Mouse (Mus musculus) hindbrain, embryonic 12.5 days (tissue): ENCODE measurements around the gene Usp7. TPM values are rescaled to one million over a fixed set of nuclear protein-coding genes. Genes with fewer than 3 reads are reported as not detected.
A peak's percentile ranks its signal among the peaks of the same experiment; 100 is the strongest.

Experiments
- ATAC-seq: fragments of 200-750 bp; cut with Nextera tagmentation; 2 replicates; pipeline ENCODE4 v1.8.0; 2017; ENCODE audit warnings: moderate TSS enrichment; ENCODE audit not compliant: low FRiP score
- H3K27ac ChIP-seq: fragments of 300-500 bp; sonication (generic); 2 replicates; pipeline ENCODE4 v1.5.1; 2016; ENCODE audit warnings: mild to moderate bottlenecking
- H3K27me3 ChIP-seq: fragments of 300-500 bp; sonication (generic); 2 replicates; pipeline ENCODE4 v1.6.1; 2016; ENCODE audit warnings: mild to moderate bottlenecking
- H3K36me3 ChIP-seq: fragments of 300-500 bp; sonication (generic); 2 replicates; pipeline ENCODE4 v1.6.1; 2016; ENCODE audit warnings: mild to moderate bottlenecking
- H3K4me1 ChIP-seq: fragments of 300-500 bp; sonication (generic); 2 replicates; pipeline ENCODE4 v1.6.1; 2016
- H3K4me2 ChIP-seq: fragments of 300-500 bp; sonication (generic); replicated peaks from 2 replicates; pipeline ENCODE4 v1.6.1; 2016; ENCODE audit warnings: mild to moderate bottlenecking
- H3K4me3 ChIP-seq: fragments of 300-500 bp; sonication (generic); 2 replicates; pipeline ENCODE4 v1.5.1; 2016; ENCODE audit warnings: mild to moderate bottlenecking
- H3K9ac ChIP-seq: fragments of 300-500 bp; sonication (generic); 2 replicates; pipeline ENCODE4 v1.6.1; 2016; ENCODE audit warnings: mild to moderate bottlenecking, moderate library complexity
- H3K9me3 ChIP-seq: fragments of 300-500 bp; sonication (generic); replicated peaks from 2 replicates; pipeline ENCODE4 v1.6.1; 2016; ENCODE audit warnings: mild to moderate bottlenecking
- WGBS: fragments of 180-500 bp; shearing (Covaris S2); methylation state at CpG from one replicate; pipeline ENCODE4 v1.1.7; 2016; 5-methylcytosine and 5-hydroxymethylcytosine counted together
- polyA plus RNA-seq: library from polyadenylated mRNA; unstranded; fragments of >200 nt; fragmentation: Nextera tagmentation; extraction: Ambion mirVana; gene quantifications from 2 replicates; pipeline ENCODE4 v1.2.1, GENCODE M21; 2016

Usp7 gene
- polyA plus RNA-seq, 1 experiment from 2014 or later: 34.9 TPM

DNA sequence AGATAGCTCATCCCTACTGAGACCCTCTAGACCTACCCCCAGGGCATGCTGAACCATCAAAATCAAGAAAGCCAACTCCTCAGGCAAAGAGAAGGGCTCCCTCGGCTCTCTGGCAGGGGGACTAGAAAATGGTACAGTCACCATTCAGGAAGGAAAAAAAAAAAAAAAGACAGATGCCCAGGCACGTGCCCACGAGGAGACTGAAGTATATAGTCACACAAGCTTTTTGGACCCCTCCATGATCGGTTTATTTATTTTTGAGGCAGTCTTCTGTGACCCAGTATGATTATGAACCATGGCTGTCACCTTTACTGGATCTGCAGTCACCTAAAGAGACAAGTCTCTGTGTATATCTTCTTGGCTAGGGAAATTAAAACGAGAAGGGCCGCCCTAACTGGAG, 118.8 kb downstream of the Usp7 start:
- H3K4me2 ChIP-seq: no peak overlapping the region
- no peaks in the 10 kb centered on the region for H3K36me3 ChIP-seq
- no peak overlapping the region for H3K9ac ChIP-seq
- H3K27me3 ChIP-seq: peaks cover 13% of the 10 kb centered on the region
- no peaks in the 10 kb centered on the region for H3K9me3 ChIP-seq
- no peak overlapping the region for H3K27ac ChIP-seq
- ATAC-seq: no peak
- H3K4me1 ChIP-seq: peaks cover 27% of the 10 kb centered on the region
- WGBS: 75% methylated on average over 6 of the region's 6 CpGs
- no peak overlapping the region for H3K4me3 ChIP-seq

DNA sequence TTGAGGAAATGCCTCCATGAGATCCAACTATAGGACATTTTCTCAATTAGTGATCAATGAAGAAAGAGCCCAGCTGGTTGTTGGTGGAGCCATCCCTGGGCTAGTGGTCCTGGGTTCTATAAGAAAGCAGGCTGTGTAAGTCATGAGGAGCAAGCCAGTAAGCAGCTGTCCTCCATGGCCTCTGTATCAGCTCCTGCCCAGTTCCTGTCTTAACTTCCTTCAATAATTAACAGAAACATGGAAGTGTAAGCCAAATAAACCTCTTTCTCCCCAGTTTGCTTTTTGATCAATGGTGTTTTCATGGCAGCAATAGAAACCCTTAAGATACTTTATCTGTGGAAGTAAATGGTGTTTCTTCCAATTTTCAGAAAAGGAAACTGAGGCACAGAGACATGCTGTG, 119.3 kb downstream of the Usp7 start:
- Histone ChIP-seq H3K36me3 (no peaks in the 10 kb centered on the region), H3K4me3 (no peak overlapping the region), H3K4me2 (peak overlapping the region; percentile 85; the same call in 1 of the 2 replicates), H3K4me1 (peaks cover 33% of the 10 kb centered on the region), H3K27ac (no peak overlapping the region), H3K9me3 (no peaks in the 10 kb centered on the region), H3K27me3 (peaks cover 13% of the 10 kb centered on the region), H3K9ac (no peak overlapping the region)
- no peak for ATAC-seq

DNA sequence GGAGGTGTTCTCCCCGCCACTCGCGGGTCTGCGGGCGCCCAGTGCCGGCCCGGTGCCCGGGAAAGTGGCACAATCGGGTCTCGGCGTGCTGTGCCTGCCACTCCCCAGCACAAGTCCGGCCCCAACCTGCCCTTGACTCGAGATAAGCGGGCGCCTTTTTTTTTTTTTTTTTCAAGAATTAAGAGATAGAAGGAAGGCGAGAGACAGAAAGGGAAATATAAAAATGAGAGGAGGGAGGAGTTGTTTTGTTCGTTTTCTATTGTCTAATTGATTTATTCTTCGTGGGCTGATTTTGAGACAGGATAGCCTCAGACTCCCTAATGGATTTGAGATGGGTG, 119.8 kb downstream of the Usp7 start:
- H3K4me3 ChIP-seq: peak overlapping the region; percentile 84
- H3K4me1 ChIP-seq: peaks cover 38% of the 10 kb centered on the region
- ATAC-seq: no peak
- H3K27me3 ChIP-seq: peaks cover 13% of the 10 kb centered on the region
- no peak overlapping the region for H3K27ac ChIP-seq
- H3K9me3 ChIP-seq: no peaks in the 10 kb centered on the region
- WGBS: 2% methylated on average over 17 of the region's 18 CpGs
- H3K4me2 ChIP-seq: peak overlapping the region; percentile 85
- H3K9ac ChIP-seq: peak overlapping the region; percentile 81
- no peaks in the 10 kb centered on the region for H3K36me3 ChIP-seq

DNA sequence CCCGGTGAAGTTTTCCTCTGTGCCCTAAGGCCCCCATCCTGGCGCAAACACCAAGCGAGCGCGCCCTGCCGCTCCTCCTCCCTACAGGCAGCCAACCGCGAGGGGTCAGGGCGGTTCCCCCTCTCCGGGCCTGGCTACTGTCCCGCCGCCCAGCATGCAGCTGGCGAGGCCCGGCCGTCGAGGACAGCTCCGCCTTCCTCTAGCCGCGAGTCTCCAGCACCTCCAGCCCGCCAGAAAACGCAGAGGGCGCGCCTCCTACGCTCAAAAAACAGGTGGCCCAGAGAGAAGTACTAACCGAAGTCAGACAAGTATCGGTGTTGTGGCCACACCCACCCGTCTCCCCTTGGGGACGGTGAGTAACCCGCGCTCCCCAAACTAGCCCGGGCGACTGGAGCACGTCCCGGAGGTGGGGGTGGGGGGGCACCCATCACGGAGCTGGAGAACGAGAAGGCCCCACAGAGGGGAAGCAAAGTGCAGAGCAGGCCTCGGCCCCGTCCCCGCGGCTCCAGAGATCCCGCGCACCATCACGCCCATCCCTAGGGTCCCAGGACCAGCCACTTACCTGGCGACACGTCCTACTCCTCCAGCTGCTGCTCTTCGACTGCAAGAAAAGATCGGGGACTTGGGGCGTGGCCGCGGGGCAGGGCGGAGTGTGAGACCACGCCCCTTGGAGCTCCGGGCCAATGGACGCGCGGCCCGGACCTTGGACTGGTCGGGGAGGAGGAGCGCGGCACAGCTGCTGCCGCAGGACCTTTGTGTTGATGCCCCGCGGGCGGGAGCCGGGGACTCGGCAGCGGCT, 120.4 kb downstream of the Usp7 start, which contains the start of gene Carhsp1:
Carhsp1 (minus strand) TSS at position 605 of the 799 bp plus-strand sequence.
- peaks cover 41% of the 10 kb centered on the region for H3K4me1 ChIP-seq
- H3K27me3 ChIP-seq: peaks cover 13% of the 10 kb centered on the region
- peak; percentile 89 for ATAC-seq
- H3K4me3 ChIP-seq: peak within 1 kb of the TSS; percentile 84
- under 1% methylated on average over 66 of the region's 67 CpGs for WGBS
- peak within 1 kb of the TSS; percentile 78 for H3K27ac ChIP-seq
- no peaks in the 10 kb centered on the region for H3K36me3 ChIP-seq
- no peaks in the 10 kb centered on the region for H3K9me3 ChIP-seq
- peak within 1 kb of the TSS; percentile 85 for H3K4me2 ChIP-seq
- H3K9ac ChIP-seq: peak within 1 kb of the TSS; percentile 81

DNA sequence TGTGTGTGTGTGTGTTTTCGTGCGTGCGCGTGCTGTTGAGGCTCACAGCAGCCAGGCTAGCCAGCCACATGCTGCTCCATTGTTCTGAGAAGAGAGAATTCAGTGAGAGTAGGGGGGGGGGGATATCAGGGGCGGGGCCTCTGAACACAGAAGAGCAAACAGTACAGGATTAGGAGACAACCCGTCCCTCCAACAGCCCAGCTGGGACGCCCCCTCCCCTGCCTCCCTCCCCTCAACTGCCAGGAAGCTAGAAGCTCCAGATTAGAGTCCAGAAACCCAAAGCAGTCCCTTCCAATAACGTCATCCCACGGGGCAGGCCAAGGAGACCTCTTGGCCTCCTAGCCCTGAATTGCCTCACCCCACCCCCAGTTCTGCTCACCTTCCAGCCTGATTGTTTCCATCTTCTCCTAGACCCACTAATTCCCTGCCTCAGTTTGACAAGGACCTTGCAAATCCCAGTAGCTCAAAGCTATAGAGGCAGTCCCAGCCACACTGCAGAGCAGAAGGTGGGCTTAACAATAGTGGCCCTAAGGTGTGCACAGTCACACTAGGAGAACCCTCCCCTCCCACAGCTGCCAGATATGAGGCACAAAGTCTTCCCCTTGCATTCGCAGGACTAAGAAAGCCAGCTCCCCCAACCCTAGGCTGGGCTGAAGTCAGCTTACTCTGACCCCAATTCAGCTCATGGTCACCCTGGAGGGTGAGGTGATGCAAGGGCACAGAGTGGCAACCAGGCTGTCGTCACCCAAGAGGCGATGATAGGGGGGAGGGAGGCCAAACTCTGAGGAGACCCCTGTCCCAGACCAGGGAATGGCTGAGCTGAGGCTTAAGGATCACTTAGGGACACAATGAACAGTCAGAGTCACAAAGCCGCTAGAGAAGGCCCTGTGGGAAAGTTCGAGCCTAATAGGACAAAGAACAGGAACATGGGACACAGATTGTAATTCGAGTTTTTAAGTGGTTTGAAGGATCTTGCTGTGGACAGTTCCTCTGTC, 121.8 kb downstream of the Usp7 start:
- peaks cover 50% of the 10 kb centered on the region for H3K4me1 ChIP-seq
- 0 out of 2 replicates have a peak, but pooled peaks cover 6% of the 10 kb centered on the region for H3K36me3 ChIP-seq
- H3K9me3 ChIP-seq: no peaks in the 10 kb centered on the region
- 8% methylated on average over 10 of the region's 15 CpGs for WGBS
- H3K4me3 ChIP-seq: peak overlapping the region; percentile 84
- H3K4me2 ChIP-seq: peak overlapping the region; percentile 85
- ATAC-seq: peak; percentile 65
- peaks cover 13% of the 10 kb centered on the region for H3K27me3 ChIP-seq
- H3K9ac ChIP-seq: peak overlapping the region; percentile 81
- peak overlapping the region; percentile 78 for H3K27ac ChIP-seq

DNA sequence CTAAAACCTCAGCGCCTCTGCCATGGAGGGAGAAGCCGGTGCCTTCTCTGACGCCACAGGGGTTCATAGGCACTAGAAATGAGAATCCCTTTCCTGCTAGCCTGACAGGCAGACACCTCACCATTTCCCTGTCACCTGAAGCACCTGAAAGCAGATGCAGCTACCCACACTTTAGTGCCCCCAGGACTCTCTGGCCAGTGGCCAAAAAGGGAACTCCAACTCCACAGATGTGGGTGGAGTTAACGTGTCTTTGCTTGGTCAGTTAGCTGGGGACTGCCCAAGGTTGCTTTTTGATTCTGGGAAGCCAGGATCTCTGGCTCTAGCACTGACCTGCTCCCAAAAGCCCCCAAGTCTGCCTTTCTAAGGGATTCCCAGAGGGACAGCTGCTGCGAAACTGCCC, 122.7 kb downstream of the Usp7 start:
- H3K9me3 ChIP-seq: no peaks in the 10 kb centered on the region
- H3K9ac ChIP-seq: peak overlapping the region; percentile 81
- H3K36me3 ChIP-seq: 0 out of 2 replicates have a peak, but pooled peaks cover 6% of the 10 kb centered on the region
- H3K27ac ChIP-seq: peak overlapping the region; percentile 78
- 58% methylated on average over 5 of the region's 5 CpGs for WGBS
- peak overlapping the region; percentile 85 for H3K4me2 ChIP-seq
- peaks cover 55% of the 10 kb centered on the region for H3K4me1 ChIP-seq
- no peak for ATAC-seq
- peak overlapping the region; percentile 84 for H3K4me3 ChIP-seq
- H3K27me3 ChIP-seq: peaks cover 11% of the 10 kb centered on the region

DNA sequence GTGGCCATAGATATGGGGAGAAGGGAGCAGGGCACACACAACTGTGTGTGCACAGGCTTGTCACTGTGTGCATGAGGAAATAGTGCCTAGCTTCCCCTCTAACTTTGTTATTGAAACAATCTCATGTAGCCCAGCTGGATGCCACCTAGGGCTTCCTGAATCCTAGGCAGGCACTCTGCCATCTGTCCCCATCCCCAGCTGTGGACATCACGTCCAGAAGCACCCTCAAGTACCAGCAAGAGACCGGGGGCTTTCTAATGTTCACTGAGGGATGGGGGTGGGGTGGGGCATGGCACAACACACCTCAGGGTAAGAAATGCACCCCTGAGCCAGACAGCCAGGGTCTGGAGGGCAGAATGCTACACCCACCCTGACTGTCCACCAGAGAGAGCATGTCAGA, 123.7 kb downstream of the Usp7 start:
- no peak for ATAC-seq
- Histone ChIP-seq H3K4me3 (no peak overlapping the region), H3K27ac (no peak overlapping the region)

DNA sequence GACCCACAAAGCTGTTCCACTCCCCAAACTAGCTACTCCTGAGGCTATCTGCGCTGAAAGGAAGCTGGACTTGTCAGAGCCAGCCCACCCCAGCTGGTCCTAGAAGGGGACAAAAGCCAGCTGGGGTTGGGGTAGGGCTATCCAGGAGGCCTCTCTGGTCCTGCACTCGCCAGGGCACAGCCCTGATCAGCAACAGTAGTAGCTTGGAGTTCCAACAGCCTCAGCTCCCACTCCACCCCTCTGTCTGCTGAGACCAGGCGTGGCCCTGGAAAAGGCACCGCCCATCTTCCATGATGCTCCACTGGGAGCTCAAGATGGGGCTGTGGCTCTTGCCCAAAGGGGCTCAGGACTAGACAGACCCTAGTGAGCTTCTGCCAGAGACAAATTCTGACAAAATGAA, 124.3 kb downstream of the Usp7 start:
- ATAC-seq: no peak
- no peak overlapping the region for H3K4me3 ChIP-seq
- peaks cover 17% of the 10 kb centered on the region for H3K36me3 ChIP-seq
- 0 out of 2 replicates have a peak overlapping the region, but pooled peaks have one; percentile 85 for H3K4me2 ChIP-seq
- peak overlapping the region; percentile 35; the same call in 1 of the 2 replicates for H3K9ac ChIP-seq
- H3K27me3 ChIP-seq: peaks cover under 1% of the 10 kb centered on the region; the same call in 1 of the 2 replicates
- no peaks in the 10 kb centered on the region for H3K9me3 ChIP-seq
- H3K4me1 ChIP-seq: peaks cover 62% of the 10 kb centered on the region
- WGBS: 69% methylated on average over 4 of the region's 4 CpGs
- H3K27ac ChIP-seq: no peak overlapping the region

More for the DNA sequence above, 123.7 kb downstream of the Usp7 start:
- peaks cover 59% of the 10 kb centered on the region for H3K4me1 ChIP-seq
- H3K9me3 ChIP-seq: no peaks in the 10 kb centered on the region
- peak overlapping the region; percentile 35; the same call in 1 of the 2 replicates for H3K9ac ChIP-seq
- peaks cover 6% of the 10 kb centered on the region for H3K27me3 ChIP-seq
- H3K36me3 ChIP-seq: 0 out of 2 replicates have a peak, but pooled peaks cover 12% of the 10 kb centered on the region
- H3K4me2 ChIP-seq: peak overlapping the region; percentile 85
- WGBS: 67% methylated on average over 2 of the region's 2 CpGs

DNA sequence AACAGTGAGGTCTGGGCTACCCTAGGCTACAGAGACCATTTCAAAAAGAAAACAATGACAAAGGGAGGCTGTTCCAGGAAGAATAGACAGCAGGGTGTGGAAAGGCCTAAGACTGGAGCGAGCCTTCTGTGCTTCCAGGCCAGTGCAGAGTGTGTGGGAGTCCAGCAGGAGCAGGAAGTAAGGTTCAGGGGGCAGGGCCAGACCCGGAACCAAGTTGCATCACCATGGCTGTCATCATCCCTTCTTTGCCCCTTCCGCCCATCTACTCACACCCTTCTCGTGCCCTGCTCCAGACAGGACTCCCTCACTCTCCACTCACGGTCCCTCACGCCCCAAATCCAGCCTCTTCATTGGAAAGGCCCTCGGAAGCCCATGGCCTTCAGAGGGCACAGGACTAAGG, 124.8 kb downstream of the Usp7 start:
- Histone ChIP-seq H3K9me3 (no peaks in the 10 kb centered on the region), H3K9ac (no peak overlapping the region), H3K4me3 (no peak overlapping the region), H3K4me1 (peaks cover 62% of the 10 kb centered on the region), H3K36me3 (peaks cover 23% of the 10 kb centered on the region), H3K27ac (no peak overlapping the region), H3K4me2 (0 out of 2 replicates have a peak overlapping the region, but pooled peaks have one; percentile 85), H3K27me3 (no peaks in the 10 kb centered on the region)
- 80% methylated on average over 7 of the region's 7 CpGs for WGBS
- no peak for ATAC-seq

DNA sequence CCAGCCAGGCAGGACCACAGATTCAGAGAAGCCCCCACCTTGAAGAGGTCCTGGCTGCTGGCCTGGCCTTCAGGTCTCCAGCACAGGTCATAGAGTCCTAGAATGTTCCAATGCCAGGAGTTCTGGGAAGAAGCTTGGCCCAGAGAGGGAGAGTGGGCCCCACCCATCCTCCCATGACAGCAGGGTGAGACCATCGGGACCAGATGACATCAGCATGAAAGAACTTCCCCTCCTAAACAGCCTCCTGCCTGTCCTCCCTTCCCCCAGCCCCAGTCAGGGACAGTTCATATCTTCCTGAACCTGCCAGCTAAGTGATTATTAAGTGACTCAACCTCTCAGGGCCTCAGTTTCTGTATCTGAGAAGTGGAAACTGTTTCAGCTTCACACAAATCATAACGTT, 125.7 kb downstream of the Usp7 start:
- Histone ChIP-seq H3K9ac (no peak overlapping the region), H3K36me3 (peaks cover 31% of the 10 kb centered on the region), H3K4me1 (peaks cover 62% of the 10 kb centered on the region), H3K9me3 (no peaks in the 10 kb centered on the region), H3K27me3 (no peaks in the 10 kb centered on the region), H3K27ac (no peak overlapping the region), H3K4me2 (no peak overlapping the region), H3K4me3 (no peak overlapping the region)
- no peak for ATAC-seq
- WGBS: 75% methylated on average over 2 of the region's 2 CpGs

DNA sequence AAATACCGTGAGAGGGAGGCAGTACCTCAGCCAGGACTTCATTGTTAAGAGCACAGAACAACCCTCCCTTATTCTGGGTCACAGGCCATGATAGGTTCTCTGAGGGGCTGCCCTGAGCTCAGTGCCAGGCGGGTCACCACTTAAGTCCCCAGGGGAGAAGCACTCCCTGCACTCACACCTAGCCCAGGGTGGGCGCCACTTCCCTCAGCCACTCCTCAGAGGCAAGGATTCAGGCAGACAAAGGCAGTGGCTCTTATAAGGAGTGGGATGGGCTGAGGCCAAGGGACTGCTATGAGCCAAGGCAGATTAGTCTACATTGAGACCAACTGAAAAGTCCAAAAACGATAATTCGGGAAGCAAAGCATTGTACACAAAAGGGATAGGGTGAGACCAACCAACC, 126.7 kb downstream of the Usp7 start:
- Histone ChIP-seq H3K9ac (no peak overlapping the region), H3K9me3 (no peaks in the 10 kb centered on the region), H3K36me3 (peaks cover 39% of the 10 kb centered on the region), H3K27ac (no peak overlapping the region), H3K4me2 (no peak overlapping the region), H3K4me1 (peaks cover 54% of the 10 kb centered on the region), H3K4me3 (no peak overlapping the region), H3K27me3 (no peaks in the 10 kb centered on the region)
- 89% methylated on average over 5 of the region's 5 CpGs for WGBS
- ATAC-seq: no peak
